Mouse (Mus musculus) neural tube, embryonic 14.5 days (tissue): Measurements from ENCODE around the gene Mybpc2. TPM values are rescaled to one million over a fixed set of nuclear protein-coding genes. Genes with fewer than 3 reads are reported as not detected.

ENCODE experiments used
- ATAC-seq: fragments of 200-750 bp; cut with Nextera tagmentation; 2 replicates; pipeline ENCODE4 v1.8.0; 2017; ENCODE audit warnings: low read depth, mild to moderate bottlenecking, moderate TSS enrichment, moderate library complexity
- H3K27ac ChIP-seq: fragments of 300-500 bp; sonication (generic); 2 replicates; pipeline ENCODE4 v1.5.1; 2014; ENCODE audit warnings: low read depth, mild to moderate bottlenecking, control low read depth, low read length, moderate library complexity, mixed read lengths
- H3K27me3 ChIP-seq: fragments of 300-500 bp; sonication (generic); 2 replicates; pipeline ENCODE4 v1.6.1; 2014; ENCODE audit warnings: low read length; ENCODE audit not compliant: control insufficient read depth, insufficient read depth
- H3K36me3 ChIP-seq: fragments of 300-500 bp; sonication (generic); 2 replicates; pipeline ENCODE4 v1.6.1; 2014; ENCODE audit warnings: low read length, mixed read lengths; ENCODE audit not compliant: control insufficient read depth, insufficient read depth
- H3K4me1 ChIP-seq: fragments of 300-500 bp; sonication (generic); 2 replicates; pipeline ENCODE4 v1.6.1; 2014; ENCODE audit warnings: low read length; ENCODE audit not compliant: control insufficient read depth, insufficient read depth
- H3K4me2 ChIP-seq: fragments of 300-500 bp; sonication (generic); 2 replicates; pipeline ENCODE4 v1.6.1; 2014; ENCODE audit warnings: mild to moderate bottlenecking, low read depth, low read length, control low read depth
- H3K4me3 ChIP-seq: fragments of 300-500 bp; sonication (generic); 2 replicates; pipeline ENCODE4 v1.5.1; 2014; ENCODE audit warnings: low read depth, low read length, control low read depth, mixed read lengths
- H3K9ac ChIP-seq: fragments of 300-500 bp; sonication (generic); replicated peaks from 2 replicates; pipeline ENCODE4 v1.6.1; 2014; ENCODE audit warnings: low read depth, mild to moderate bottlenecking, control low read depth, low read length, mixed read lengths
- H3K9me3 ChIP-seq: fragments of 300-500 bp; sonication (generic); 2 replicates; pipeline ENCODE4 v1.6.1; 2016; ENCODE audit warnings: low read length; ENCODE audit not compliant: control insufficient read depth
- WGBS: fragments of 180-500 bp; shearing (Covaris S2); extraction: QIAGEN DNeasy Blood & Tissue Kit; methylation state at CpG from one replicate; pipeline ENCODE4 v1.1.7; 2014; 5-methylcytosine and 5-hydroxymethylcytosine counted together
- microRNA-seq: library from miRNA; unstranded; fragments of <30 nt; microRNA quantifications from one replicate; pipeline ENCODE4, GENCODE M21; 2016
- polyA plus RNA-seq: library from polyadenylated mRNA; unstranded; fragments of >200 nt; fragmentation: Nextera tagmentation; extraction: Ambion mirVana; gene quantifications from 2 replicates; pipeline ENCODE4 v1.2.1, GENCODE M21; 2014

Gene Mybpc2
- polyA plus RNA-seq, 1 experiment from 2014 or later = 0.07 TPM

GRCm38 (mm10) chr7:44460067-44460466 is 64.4 kb downstream of the Mybpc2 start:
- ATAC-seq = no peak
- H3K27ac ChIP-seq = no peak overlapping the region
- no peaks in the 10 kb centered on the region for H3K27me3 ChIP-seq
- peaks cover 50% of the 10 kb centered on the region for H3K36me3 ChIP-seq
- H3K4me2 ChIP-seq = no peak overlapping the region
- 71% methylated on average over 6 of the region's 6 CpGs for WGBS
- peaks cover 17% of the 10 kb centered on the region for H3K4me1 ChIP-seq
- H3K9ac ChIP-seq = no peak overlapping the region
- H3K9me3 ChIP-seq = no peaks in the 10 kb centered on the region
- no peak overlapping the region for H3K4me3 ChIP-seq

GRCm38 (mm10) chr7:44456302-44456701 is 68.2 kb downstream of the Mybpc2 start:
- ATAC-seq = no peak
- H3K4me1 ChIP-seq = peaks cover 12% of the 10 kb centered on the region; the same call in 1 of the 2 replicates
- H3K27ac ChIP-seq = no peak overlapping the region
- peaks cover 27% of the 10 kb centered on the region for H3K36me3 ChIP-seq
- H3K9me3 ChIP-seq = no peaks in the 10 kb centered on the region
- no peak overlapping the region for H3K9ac ChIP-seq
- no peak overlapping the region for H3K4me3 ChIP-seq
- no peak overlapping the region for H3K4me2 ChIP-seq
- 76% methylated on average over 1 of the region's 1 CpGs for WGBS
- H3K27me3 ChIP-seq = no peaks in the 10 kb centered on the region

- no peaks in the 10 kb centered on the region for H3K9me3 ChIP-seq
- peaks cover 16% of the 10 kb centered on the region; the same call in 1 of the 2 replicates for H3K4me1 ChIP-seq
- no peak overlapping the region for H3K4me3 ChIP-seq
- 17% methylated on average over 3 of the region's 3 CpGs for WGBS
- no peak overlapping the region for H3K4me2 ChIP-seq
- ATAC-seq = peak; percentile 11; the same call in 1 of the 2 replicates
- no peaks in the 10 kb centered on the region for H3K27me3 ChIP-seq
- no peak overlapping the region; the same call in 1 of the 2 replicates for H3K27ac ChIP-seq
- H3K36me3 ChIP-seq = peaks cover 24% of the 10 kb centered on the region
- H3K9ac ChIP-seq = no peak overlapping the region
These were observed 71.2 kb downstream of the Mybpc2 start for GRCm38 (mm10) chr7:44453256-44453655.

Small RNA genes lying within 50 kb of the gene (microRNA-seq; reads per million reads assigned to microRNA genes)
- gene Mir7052 (not detected), gene Mir7053 (not detected)

Other genes with a start within 250 kb of the Mybpc2 start
- gene Clec11a, start 217.8 kb downstream of the Mybpc2 start, polyA plus RNA-seq = 2.8 and 4.6 TPM in 2 replicates
- gene Shank1, start 214.4 kb downstream of the Mybpc2 start, polyA plus RNA-seq = 39.9 and 62.7 TPM in 2 replicates
- 52.7 and 68.4 TPM in 2 replicates for gene Syt3, start 140.6 kb downstream of the Mybpc2 start, polyA plus RNA-seq
- gene 1700008O03Rik, start 138.8 kb downstream of the Mybpc2 start, polyA plus RNA-seq = 2.0 and 2.6 TPM in 2 replicates
- 21.9 and 28.1 TPM in 2 replicates for gene Lrrc4b, start 95.6 kb downstream of the Mybpc2 start, polyA plus RNA-seq
- 3.3 and 5.2 TPM in 2 replicates for gene Aspdh, start 59.3 kb downstream of the Mybpc2 start, polyA plus RNA-seq
- gene Josd2, start 56.7 kb downstream of the Mybpc2 start, polyA plus RNA-seq = 26.9 and 33.4 TPM in 2 replicates
- gene Emc10, start 28.1 kb downstream of the Mybpc2 start, polyA plus RNA-seq = 153 and 162 TPM in 2 replicates
- gene Fam71e1, start 28.1 kb downstream of the Mybpc2 start, polyA plus RNA-seq = 19.5 and 24.9 TPM in 2 replicates
- gene Spib, start 7.4 kb upstream of the Mybpc2 start, polyA plus RNA-seq = not detected in 2 replicates
- gene Pold1, start 24.2 kb upstream of the Mybpc2 start, polyA plus RNA-seq = 9.4 and 12.5 TPM in 2 replicates
- 57.2 and 59.5 TPM in 2 replicates for gene Nr1h2, start 29.3 kb upstream of the Mybpc2 start, polyA plus RNA-seq
- gene Napsa, start 47.7 kb upstream of the Mybpc2 start, polyA plus RNA-seq = 0.82 and 2.1 TPM in 2 replicates
- 7.5 and 8.9 TPM in 2 replicates for gene Kcnc3, start 66.0 kb upstream of the Mybpc2 start, polyA plus RNA-seq
- 2.6 and 3.6 TPM in 2 replicates for gene Myh14, start 146.2 kb upstream of the Mybpc2 start, polyA plus RNA-seq
- not detected in 2 replicates for gene Izumo2, start 184.1 kb upstream of the Mybpc2 start, polyA plus RNA-seq
- 23.0 and 27.0 TPM in 2 replicates for gene Vrk3, start 223.8 kb upstream of the Mybpc2 start, polyA plus RNA-seq
- 0.95 and 1.0 TPM in 2 replicates for gene Zfp473, start 226.4 kb upstream of the Mybpc2 start, polyA plus RNA-seq